Mouse (Mus musculus): ENCODE results near the gene Arl6.

The Arl6 gene

DNA sequence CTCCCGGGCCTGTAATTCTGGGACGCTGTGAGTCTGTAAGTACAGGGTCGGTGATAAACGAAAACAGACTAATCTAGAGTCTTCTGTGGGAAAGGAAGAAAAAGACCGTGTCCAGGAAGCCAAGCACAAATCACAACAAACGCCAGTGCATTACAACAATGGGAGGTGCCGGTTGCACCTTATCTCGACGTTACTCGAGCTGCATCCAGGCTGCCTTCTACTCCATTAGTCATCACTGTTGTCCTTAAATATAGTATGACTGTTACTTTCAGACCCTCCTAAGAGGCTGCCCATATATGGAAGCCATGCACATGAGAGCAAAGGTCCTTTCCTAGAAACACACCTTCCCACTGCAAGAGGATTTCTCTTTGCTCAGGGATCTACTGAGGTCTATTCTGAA is 51.4 kb downstream of the Arl6 start:
- DNase-seq (ENCODE audit: extremely low read depth, low read depth): no peak

DNA sequence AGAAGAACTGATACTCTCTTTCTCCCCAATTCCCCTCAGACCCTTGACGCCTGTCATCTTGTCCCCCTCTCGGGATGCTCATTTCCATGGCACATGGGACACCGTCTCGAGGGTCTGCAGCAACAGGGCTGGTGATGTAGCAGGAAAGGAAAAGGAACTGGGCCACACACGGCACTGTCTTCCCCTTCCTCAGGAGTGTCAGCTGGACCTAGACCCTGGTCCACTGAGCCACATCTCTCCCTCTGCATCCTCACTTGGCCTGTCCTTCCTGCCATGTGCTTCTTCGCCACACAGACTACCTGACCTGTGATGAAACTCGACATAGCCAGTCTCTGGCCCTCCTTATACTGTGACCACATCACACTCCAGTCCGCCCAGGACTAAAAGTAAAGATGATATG is 52.3 kb downstream of the Arl6 start:
- DNase-seq (ENCODE audit: extremely low read depth, low read depth): no peak

DNA sequence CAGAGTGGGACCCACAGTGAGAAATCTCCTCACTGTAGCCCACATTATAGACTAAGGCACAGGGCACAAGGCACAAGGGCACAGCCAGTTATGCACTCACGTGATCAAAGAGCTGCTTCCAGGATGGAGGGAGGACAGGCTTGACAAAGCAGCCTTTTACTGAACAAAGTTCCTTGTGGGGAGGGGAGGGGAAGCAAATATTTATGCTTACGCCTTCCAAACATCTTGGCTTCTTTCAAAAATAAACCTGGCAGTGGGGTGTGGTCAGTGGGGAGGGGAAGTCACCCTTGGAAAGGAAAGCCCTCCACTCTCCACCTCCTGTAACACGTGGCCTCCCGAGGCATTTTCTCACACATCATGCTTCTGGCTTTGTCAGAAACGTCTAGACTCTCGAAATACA is 52.9 kb downstream of the Arl6 start:
- DNase-seq (ENCODE audit: extremely low read depth, low read depth): no peak

DNA sequence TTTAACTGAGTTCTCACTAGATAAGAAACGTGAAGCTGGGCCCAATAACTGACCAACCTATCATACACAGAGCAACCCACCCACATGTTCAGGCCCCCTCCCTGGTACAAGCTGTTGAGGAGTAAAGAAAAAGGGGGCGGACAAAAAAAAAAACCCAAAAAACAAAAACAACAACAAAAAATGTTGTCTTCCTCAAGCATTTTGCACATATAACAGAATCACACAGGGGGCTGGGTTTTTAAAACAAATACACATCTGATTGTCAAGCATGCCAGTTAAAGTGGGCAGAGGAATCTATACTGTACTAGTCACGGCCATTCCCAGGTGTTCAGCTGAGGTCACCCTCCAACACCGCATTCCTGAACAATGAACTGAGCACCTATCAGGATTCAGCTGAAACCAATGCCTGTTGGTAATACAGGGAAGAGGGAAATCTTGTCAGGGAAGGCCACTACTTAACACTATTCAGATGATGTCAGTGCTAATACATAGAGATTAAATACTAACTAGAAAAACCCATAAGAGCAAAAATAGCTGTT is 53.4 kb downstream of the Arl6 start:
- no peak for DNase-seq (ENCODE audit: extremely low read depth, low read depth)

DNA sequence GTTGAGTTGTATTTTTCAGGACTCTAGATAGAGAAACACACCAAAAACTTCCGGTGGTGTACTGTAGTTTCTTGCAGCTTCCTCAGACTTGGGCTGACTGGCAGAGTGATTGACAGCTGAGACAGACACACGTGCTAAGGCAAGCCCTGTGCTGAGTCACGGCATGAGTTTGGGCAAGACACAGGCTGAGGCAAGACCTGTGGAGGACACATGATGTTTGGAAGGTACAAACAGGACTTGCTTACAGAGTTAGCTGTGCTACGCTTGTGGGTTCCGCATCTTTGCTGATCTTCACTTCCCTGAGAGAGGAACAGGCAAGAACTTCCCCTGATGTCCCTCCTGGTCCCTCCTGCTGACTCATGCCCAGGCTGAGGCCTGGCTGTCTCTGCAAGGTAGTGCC is 55.7 kb downstream of the Arl6 start:
- DNase-seq (ENCODE audit: extremely low read depth, low read depth): no peak

DNA sequence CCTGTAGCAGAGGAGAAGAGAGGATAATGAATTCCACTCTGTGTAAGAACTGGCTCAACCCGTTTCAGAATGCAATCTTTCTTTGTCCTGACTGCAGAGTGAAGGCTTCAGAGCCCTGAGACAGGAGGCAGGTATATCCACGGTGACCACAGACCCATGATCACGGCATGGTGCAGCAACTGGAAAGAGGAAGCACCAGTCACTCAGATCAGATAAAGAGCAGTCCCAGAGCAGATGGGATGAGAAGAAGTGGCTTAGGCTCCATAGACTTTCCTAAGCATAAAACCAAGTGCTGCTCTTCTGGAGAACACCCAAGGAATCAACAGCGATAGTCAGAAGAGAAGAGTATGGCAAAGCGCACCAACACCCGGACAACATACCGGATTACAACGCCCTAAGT is 60.0 kb downstream of the Arl6 start:
- peak; percentile 36 for DNase-seq (ENCODE audit: extremely low read depth, low read depth)

DNA sequence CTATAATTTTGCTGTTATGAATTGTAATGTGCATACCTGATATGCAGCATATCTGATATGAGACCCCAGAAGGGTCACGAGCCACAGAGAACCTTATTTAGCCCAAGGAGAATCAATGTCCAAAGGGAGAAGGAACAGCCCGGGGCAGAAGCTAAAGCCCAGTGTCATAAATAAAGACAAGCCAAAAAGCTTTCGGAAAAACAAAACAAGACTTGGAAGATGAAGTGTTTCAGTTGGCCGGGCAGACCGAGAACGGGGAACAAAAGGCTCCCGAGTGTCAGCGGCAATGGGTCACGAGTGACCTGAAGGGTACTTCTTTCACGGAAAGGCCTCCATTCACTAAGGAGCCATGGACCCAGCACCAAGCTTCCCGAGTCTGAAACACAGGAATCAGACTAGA is 65.2 kb downstream of the Arl6 start:
- DNase-seq (ENCODE audit: extremely low read depth, low read depth): no peak

DNA sequence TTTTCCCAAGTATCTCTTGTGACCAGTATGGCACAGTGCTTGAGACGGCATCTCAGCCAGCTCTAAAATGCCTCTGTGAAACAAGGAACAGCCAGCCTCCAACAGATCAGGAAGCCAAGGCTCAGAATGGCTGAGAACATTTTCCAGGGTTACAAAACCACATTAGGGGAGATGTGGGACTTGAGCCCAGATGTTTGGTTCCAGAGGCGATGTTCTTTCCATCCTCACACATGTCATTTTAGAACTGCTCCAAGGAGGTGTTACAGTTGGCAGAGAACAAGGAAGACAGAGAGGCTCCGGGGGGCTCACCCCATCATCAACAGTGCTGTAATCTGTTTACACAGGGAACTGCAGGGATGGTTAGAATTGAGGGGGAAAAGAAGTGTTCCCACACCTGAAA is 66.5 kb downstream of the Arl6 start:
- no peak for DNase-seq (ENCODE audit: extremely low read depth, low read depth)

DNA sequence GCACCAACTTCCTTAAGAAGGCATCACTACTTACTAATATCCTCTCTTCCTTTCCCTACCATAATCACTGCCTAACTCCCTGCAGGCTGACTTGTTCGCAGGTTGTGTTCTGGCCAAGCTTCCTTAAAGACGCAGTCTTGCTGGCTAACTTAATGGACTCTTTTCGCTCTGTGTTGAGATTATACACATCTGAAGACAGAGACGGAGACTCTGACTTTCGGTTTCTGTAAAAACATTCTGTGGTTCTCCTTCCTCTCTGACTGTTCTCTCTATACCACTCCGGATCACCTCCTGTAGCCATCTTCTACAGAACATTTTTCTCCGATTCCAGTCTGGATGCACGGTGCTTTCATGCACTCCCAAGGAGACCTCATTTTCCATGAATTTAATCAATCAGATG is 68.4 kb downstream of the Arl6 start:
- DNase-seq (ENCODE audit: extremely low read depth, low read depth): no peak

DNA sequence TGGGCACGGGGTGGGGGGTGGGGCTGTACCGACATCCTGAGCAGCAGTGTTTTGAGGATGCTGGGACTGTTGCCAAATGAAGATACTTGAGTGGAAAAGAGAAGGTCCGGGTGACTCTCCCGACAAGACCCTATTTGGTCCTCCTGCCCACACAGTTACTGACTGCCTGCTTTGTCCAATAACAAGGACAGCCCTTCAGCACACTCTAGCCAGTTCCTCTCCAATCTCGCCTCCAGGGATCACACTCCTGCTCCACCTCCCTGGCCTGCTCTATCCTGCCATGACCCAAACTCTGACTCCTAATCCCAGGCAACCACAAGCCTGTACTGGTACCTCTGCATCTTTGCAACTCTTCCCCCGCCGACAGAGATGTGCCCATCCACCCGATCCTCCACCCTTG is 69.4 kb downstream of the Arl6 start:
- no peak for DNase-seq (ENCODE audit: extremely low read depth, low read depth)

DNA sequence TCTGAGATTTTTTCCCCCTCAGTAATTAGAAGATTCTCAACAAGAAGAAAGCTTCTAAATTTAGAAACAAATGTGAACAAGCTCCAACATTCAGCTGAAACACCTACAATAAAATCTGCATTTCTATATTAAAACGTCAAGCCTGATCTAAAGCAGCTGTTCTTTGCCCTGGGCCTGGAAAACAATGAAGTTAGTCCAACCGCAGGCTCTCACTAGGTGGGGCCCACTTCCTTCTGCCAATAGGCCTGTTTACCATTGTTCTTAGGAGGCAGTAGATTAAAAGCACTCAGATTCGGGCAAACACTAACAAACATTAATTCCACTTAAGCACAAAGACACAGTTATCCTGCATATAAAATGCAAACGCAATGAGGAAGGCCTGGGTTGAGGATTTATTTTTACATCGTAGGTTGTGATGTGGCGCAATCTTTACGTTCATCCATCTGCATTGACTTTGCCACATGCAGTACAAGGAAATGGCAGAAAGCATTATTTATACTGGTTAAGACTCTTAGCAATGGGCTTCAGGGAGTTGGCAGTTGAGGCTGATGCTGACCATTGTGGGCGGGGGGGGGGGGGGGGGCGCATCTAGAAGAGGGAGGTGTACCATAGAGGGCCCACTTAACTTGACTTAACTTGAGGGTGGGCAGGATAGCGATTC is 71.3 kb downstream of the Arl6 start:
- no peak for DNase-seq (ENCODE audit: extremely low read depth, low read depth)

DNA sequence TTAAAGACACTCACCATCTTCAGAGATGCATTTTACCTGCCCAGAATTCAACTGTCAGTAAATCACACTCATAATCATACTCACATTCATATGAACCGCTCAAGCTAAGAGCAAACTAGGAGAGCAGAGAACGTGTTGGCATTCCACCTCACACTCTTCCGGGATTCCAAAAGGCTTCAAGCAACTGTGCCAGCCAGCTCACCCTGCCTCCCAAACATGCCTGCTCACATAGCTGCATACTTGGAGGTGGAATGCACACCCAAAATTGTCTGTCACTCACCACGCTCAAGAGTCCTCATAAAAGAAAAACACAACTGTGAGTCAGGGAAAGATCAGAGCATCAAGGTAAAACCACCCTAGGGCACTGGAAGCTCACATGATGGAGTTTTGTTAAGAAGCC is 72.8 kb downstream of the Arl6 start:
- DNase-seq (ENCODE audit: extremely low read depth, low read depth): no peak

DNA sequence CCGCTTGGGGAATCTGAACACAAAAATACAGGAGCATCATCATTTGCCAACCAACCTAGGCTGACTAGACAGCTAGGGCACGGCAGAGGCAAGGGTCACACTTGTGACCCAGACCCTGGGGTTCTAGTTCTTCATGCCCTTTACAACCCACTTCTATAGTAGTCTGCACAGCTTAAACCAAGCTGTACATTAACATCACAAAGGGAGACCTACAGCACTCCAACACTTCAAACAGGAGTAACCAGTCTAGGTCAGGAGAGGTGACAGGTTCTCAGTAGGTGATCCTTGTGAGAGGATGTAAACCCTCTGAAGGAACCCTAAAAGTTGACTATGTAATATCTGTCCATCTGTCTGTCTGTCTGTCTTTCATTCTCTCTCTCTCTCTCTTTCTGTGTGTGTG is 73.6 kb downstream of the Arl6 start:
- no peak for DNase-seq (ENCODE audit: extremely low read depth, low read depth)

DNA sequence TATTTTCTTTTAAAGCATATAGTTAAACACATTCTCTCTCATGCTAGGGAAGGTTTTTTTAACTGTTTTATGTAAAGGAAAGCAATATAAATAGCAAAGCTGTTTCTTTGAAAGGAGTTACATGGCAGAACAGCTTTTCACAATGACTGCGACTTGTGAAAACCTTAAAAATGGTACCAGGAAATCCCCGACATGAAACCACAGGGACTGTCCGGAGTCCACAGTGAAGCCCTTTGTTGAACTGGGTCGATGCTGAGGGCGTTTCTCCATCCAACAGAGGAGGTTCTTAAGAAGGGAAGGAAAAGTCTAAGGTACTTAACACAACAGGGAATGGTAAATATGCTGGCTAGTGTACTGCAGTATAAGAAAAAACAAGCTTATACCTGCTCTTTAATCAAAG is 75.2 kb downstream of the Arl6 start:
- DNase-seq (ENCODE audit: extremely low read depth, low read depth): no peak

Measured in MEL-GATA-1-ER (cell line).